Mouse (Mus musculus): ENCODE measurements around the gene Pm20d1. TPM values are rescaled to one million over a fixed set of nuclear protein-coding genes. Genes with fewer than 3 reads are reported as not detected.
A peak's percentile ranks its signal among the peaks of the same experiment; 100 is the strongest.

The Pm20d1 gene
- total and polyA plus RNA-seq, 3 experiments = 0.16 TPM; not detected in 2

DNA sequence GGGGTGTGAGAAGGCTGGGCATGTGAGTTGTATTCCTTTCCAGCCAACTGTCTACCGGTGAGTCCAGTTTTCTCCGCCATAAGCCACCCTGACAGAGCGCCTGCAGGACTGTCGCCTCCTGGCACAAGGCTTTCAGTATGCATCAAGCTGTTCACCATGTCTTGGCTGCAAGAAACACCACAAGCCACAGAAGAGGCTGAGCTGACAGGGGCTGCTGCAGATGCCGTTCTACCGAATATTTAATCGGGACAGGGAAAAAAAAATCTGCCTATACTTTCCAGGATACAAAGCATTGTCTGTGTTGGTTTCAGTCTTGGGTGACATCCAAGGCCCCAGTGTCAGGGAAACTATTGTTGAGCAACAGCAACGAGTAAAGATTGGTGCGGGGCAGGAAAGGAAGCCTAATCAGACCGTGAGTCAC is 45.3 kb upstream of the Pm20d1 start:
- TF ChIP-seq POLR2AphosphoS5 (IDR thresholded peaks at IDR 0.05; ENCODE audit: insufficient replicate concordance, low read depth, low read length) (no peak), TAL1 (conservative IDR thresholded peaks at IDR 0.05; ENCODE audit: low read depth, low read length) (no peak), GATA1 (IDR thresholded peaks at IDR 0.05; ENCODE audit: borderline replicate concordance, low read length) (no peak), GATA2 (IDR thresholded peaks at IDR 0.05; ENCODE audit: borderline replicate concordance, low read depth, low read length) (no peak), CTCF (IDR thresholded peaks at IDR 0.05; ENCODE audit: low read depth, low read length) (no peak)
- H3K27me3 ChIP-seq (ENCODE audit: insufficient read depth, low read length) = peaks cover 48% of the 10 kb centered on the region
- no peaks in the 10 kb centered on the region for H3K9me3 ChIP-seq (replicated peaks)
- H3K4me1 ChIP-seq (ENCODE audit: insufficient read depth, low read depth, low read length) = peaks cover 67% of the 10 kb centered on the region
- H3K36me3 ChIP-seq (replicated peaks) = no peaks in the 10 kb centered on the region
- ATAC-seq (ENCODE audit: extremely low read depth, insufficient number of reproducible peaks, low FRiP score, poor library complexity, severe bottlenecking) (no peak), DNase-seq (ENCODE audit: low spot score) (no peak)
- H3K4me3 ChIP-seq (ENCODE audit: low read depth, low read length) = no peak overlapping the region

DNA sequence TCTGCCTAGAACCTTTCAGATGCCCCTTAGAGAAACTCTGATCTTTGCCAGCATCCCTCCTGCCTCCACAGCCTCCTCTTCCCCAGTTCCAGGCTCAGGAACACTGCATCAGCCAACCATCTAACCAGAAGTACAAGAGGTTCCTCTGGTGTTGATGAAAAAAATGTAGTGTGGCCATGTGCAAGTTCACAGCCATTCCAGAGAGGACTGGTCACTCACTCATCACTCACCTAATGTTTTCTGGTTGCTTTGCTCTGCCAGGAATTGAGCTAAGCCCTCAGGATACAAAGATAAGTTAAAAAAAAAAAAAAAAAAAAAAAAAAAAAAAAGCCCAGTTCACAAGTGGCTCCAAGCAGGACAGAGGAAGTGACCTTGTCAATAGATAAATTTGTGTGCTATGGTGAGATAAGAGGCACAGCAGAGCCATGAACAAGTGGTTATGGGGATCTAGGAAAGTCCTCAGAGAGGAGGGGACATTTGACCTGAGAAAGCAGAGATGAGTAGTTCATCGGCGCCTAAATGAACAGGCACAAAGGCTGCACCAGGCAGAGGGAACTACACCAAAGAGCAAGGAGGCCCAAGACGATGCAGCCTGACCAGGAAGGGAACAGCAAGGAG is 42.9 kb upstream of the Pm20d1 start:
- H3K9me3 ChIP-seq (replicated peaks) = no peaks in the 10 kb centered on the region
- peak overlapping the region; percentile 49; the same call in 1 of the 2 replicates for H3K4me3 ChIP-seq (ENCODE audit: low read depth, low read length)
- H3K27me3 ChIP-seq (ENCODE audit: insufficient read depth, low read length) = peaks cover 26% of the 10 kb centered on the region
- no peaks in the 10 kb centered on the region for H3K36me3 ChIP-seq (replicated peaks)
- peaks cover 66% of the 10 kb centered on the region for H3K4me1 ChIP-seq (ENCODE audit: insufficient read depth, low read depth, low read length)
- TF ChIP-seq CTCF (IDR thresholded peaks at IDR 0.05; ENCODE audit: low read depth, low read length) (no peak), TAL1 (conservative IDR thresholded peaks at IDR 0.05; ENCODE audit: low read depth, low read length) (peak; percentile 69)
- ATAC-seq (ENCODE audit: extremely low read depth, insufficient number of reproducible peaks, low FRiP score, poor library complexity, severe bottlenecking) = peak; percentile 92
- DNase-seq (ENCODE audit: low spot score) = peak; percentile 86

DNA sequence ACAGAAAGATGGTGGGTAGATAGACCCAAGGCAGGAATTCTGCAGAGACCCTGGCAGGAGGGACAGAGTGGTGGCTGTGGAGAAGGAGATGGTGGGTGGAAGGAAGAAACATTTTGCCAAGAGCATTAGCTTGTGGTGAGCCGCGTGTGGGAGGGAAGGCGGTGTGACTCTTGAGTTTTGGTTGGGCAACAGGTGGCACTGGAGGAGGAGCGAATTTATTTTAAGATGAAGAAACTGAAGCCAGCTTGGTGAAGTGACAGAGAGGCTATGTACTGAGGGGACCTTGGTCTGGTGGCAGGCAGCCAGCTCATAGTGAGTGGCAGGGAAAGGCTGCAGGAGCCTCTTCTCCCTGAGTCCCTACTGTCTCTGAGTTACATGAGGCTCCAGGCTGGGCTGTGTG is 42.3 kb upstream of the Pm20d1 start:
- Histone ChIP-seq H3K4me3 (ENCODE audit: low read depth, low read length) (peak overlapping the region; percentile 49; the same call in 1 of the 2 replicates), H3K4me1 (ENCODE audit: insufficient read depth, low read depth, low read length) (peaks cover 65% of the 10 kb centered on the region), H3K27me3 (ENCODE audit: insufficient read depth, low read length) (peaks cover 21% of the 10 kb centered on the region), H3K9me3 (replicated peaks) (no peaks in the 10 kb centered on the region), H3K36me3 (replicated peaks) (no peaks in the 10 kb centered on the region)
- DNase-seq (ENCODE audit: low spot score) = peak; percentile 60
- ATAC-seq (ENCODE audit: extremely low read depth, insufficient number of reproducible peaks, low FRiP score, poor library complexity, severe bottlenecking) = peak; percentile 37
- TF ChIP-seq TAL1 (conservative IDR thresholded peaks at IDR 0.05; ENCODE audit: low read depth, low read length) (no peak), POLR2AphosphoS5 (IDR thresholded peaks at IDR 0.05; ENCODE audit: insufficient replicate concordance, low read depth, low read length) (no peak), GATA2 (IDR thresholded peaks at IDR 0.05; ENCODE audit: borderline replicate concordance, low read depth, low read length) (no peak), CTCF (IDR thresholded peaks at IDR 0.05; ENCODE audit: low read depth, low read length) (no peak), GATA1 (IDR thresholded peaks at IDR 0.05; ENCODE audit: borderline replicate concordance, low read length) (no peak)

DNA sequence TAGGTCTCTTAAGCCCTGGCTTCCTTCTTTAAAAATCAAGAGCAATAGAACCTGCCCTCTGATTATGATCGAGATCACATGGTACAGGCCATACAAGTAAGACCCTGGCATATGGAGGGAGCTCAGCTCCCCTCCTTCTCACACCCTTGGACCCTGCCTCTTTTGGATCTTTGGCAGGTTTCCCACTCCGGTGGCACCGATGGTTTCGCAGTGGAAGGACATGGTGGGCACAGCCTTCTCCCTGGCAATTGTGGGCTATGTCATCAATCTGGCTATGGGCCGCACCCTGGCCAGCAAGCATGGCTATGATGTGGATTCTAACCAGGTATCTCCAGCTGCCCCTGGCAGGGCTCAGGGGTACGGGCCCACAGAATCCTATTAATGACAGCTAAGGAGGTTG is 40.0 kb upstream of the Pm20d1 start:
- no peaks in the 10 kb centered on the region for H3K9me3 ChIP-seq (replicated peaks)
- TF ChIP-seq TAL1 (conservative IDR thresholded peaks at IDR 0.05; ENCODE audit: low read depth, low read length) = no peak
- no peak for TF ChIP-seq POLR2AphosphoS5 (IDR thresholded peaks at IDR 0.05; ENCODE audit: insufficient replicate concordance, low read depth, low read length)
- TF ChIP-seq GATA1 (IDR thresholded peaks at IDR 0.05; ENCODE audit: borderline replicate concordance, low read length) = no peak
- no peak for TF ChIP-seq CTCF (IDR thresholded peaks at IDR 0.05; ENCODE audit: low read depth, low read length)
- no peak for TF ChIP-seq GATA2 (IDR thresholded peaks at IDR 0.05; ENCODE audit: borderline replicate concordance, low read depth, low read length)
- H3K4me1 ChIP-seq (ENCODE audit: insufficient read depth, low read depth, low read length) = peaks cover 65% of the 10 kb centered on the region
- no peaks in the 10 kb centered on the region for H3K36me3 ChIP-seq (replicated peaks)
- H3K4me3 ChIP-seq (ENCODE audit: low read depth, low read length) = no peak overlapping the region
- no peak for DNase-seq (ENCODE audit: low spot score)
- peaks cover 15% of the 10 kb centered on the region for H3K27me3 ChIP-seq (ENCODE audit: insufficient read depth, low read length)
- no peak for ATAC-seq (ENCODE audit: extremely low read depth, insufficient number of reproducible peaks, low FRiP score, poor library complexity, severe bottlenecking)

DNA sequence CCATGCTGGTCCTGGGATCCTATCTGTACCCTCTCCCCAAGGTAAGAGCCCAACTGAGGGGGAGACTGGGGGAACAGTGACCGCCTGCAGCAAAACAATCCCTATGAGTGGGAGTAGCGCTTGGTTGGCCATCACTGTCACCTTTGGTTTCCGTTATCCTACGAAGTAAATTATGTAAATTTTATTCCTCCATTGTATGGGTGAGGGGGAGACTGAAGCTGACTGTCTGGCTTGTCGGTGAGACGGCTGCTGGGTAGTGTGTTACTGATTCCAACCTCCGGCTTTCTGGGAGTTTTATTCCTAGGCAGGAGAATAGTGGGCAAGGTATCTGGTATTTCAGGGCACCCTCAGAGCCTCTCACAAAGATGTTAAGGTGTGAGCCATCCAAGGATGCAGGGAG is 38.4 kb upstream of the Pm20d1 start:
- no peak for ATAC-seq (ENCODE audit: extremely low read depth, insufficient number of reproducible peaks, low FRiP score, poor library complexity, severe bottlenecking)
- H3K9me3 ChIP-seq (replicated peaks) = no peaks in the 10 kb centered on the region
- no peak overlapping the region for H3K4me3 ChIP-seq (ENCODE audit: low read depth, low read length)
- DNase-seq (ENCODE audit: low spot score) = no peak
- peaks cover 11% of the 10 kb centered on the region for H3K27me3 ChIP-seq (ENCODE audit: insufficient read depth, low read length)
- TF ChIP-seq TAL1 (conservative IDR thresholded peaks at IDR 0.05; ENCODE audit: low read depth, low read length) (no peak), GATA1 (IDR thresholded peaks at IDR 0.05; ENCODE audit: borderline replicate concordance, low read length) (no peak), POLR2AphosphoS5 (IDR thresholded peaks at IDR 0.05; ENCODE audit: insufficient replicate concordance, low read depth, low read length) (no peak), CTCF (IDR thresholded peaks at IDR 0.05; ENCODE audit: low read depth, low read length) (no peak)
- H3K36me3 ChIP-seq (replicated peaks) = no peaks in the 10 kb centered on the region
- H3K4me1 ChIP-seq (ENCODE audit: insufficient read depth, low read depth, low read length) = peaks cover 54% of the 10 kb centered on the region

DNA sequence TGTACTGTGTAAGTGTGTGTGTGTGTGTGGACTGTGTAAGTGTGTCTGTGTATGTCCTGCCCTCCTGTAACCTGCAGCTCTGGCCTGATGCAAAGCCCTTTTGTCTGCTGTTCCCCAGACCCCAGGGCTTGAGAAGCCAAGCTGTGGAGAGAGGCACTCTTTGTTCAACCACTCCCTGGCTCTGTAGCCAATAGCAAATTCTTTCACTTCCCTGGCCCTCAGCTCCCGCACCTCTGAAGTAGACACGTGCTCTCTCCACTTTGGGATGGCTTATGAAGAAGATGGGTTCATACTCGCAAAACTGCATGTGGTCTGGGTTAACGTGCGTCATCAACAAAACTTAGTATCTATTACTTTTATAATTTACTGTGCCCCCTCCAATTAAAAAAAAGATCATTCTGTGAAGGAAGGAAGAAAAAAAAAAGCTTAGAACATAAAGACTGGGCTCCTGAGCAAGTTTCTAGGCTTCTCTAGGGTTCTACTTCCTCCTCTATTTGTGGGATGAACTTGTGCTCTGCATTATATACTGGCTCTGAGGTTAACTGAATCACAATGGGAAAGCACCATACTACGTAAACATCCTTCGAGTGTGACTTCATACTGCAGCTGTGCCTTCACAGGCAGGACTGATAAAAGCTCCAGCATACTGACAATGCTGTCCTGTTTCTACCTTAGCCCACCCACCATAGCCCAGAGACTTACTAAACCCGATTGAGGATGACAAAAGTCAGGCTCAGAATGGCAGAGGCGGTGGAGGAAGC is 37.3 kb upstream of the Pm20d1 start:
- Histone ChIP-seq H3K36me3 (replicated peaks) (no peaks in the 10 kb centered on the region), H3K4me1 (ENCODE audit: insufficient read depth, low read depth, low read length) (peaks cover 45% of the 10 kb centered on the region), H3K27me3 (ENCODE audit: insufficient read depth, low read length) (peaks cover 14% of the 10 kb centered on the region), H3K4me3 (ENCODE audit: low read depth, low read length) (no peak overlapping the region), H3K9me3 (replicated peaks) (no peaks in the 10 kb centered on the region)
- ATAC-seq (ENCODE audit: extremely low read depth, insufficient number of reproducible peaks, low FRiP score, poor library complexity, severe bottlenecking) (no peak), DNase-seq (ENCODE audit: low spot score) (no peak)
- TF ChIP-seq GATA2 (IDR thresholded peaks at IDR 0.05; ENCODE audit: borderline replicate concordance, low read depth, low read length) = no peak
- TF ChIP-seq TAL1 (conservative IDR thresholded peaks at IDR 0.05; ENCODE audit: low read depth, low read length) = no peak
- no peak for TF ChIP-seq CTCF (IDR thresholded peaks at IDR 0.05; ENCODE audit: low read depth, low read length)
- TF ChIP-seq POLR2AphosphoS5 (IDR thresholded peaks at IDR 0.05; ENCODE audit: insufficient replicate concordance, low read depth, low read length) = no peak
- TF ChIP-seq GATA1 (IDR thresholded peaks at IDR 0.05; ENCODE audit: borderline replicate concordance, low read length) = no peak
